Mouse (Mus musculus) heart, embryonic 12.5 days (tissue): Measurements from ENCODE around the gene Cdh5. TPM values are rescaled to one million over a fixed set of nuclear protein-coding genes. Genes with fewer than 3 reads are reported as not detected.

Source experiments
- polyA plus RNA-seq: library from polyadenylated mRNA; unstranded; fragments of >200 nt; fragmentation: Nextera tagmentation; extraction: Ambion mirVana; gene quantifications from 2 replicates; pipeline ENCODE4 v1.2.1, GENCODE M21; 2016

Cdh5 gene
- polyA plus RNA-seq, 1 experiment from 2014 or later, result 47.6 TPM

Other genes starting within 250 kb of the Cdh5 start
- gene Bean1, start 68.8 kb downstream of the Cdh5 start, polyA plus RNA-seq, result 0.27 and 0.28 TPM in 2 replicates
- 13.2 and 13.6 TPM in 2 replicates for gene Tk2, start 146.9 kb downstream of the Cdh5 start, polyA plus RNA-seq
- 30.5 and 34.1 TPM in 2 replicates for gene Cklf, start 149.2 kb downstream of the Cdh5 start, polyA plus RNA-seq
- not detected in 2 replicates for gene Cmtm2a, start 191.6 kb downstream of the Cdh5 start, polyA plus RNA-seq
- gene Gm45711, start 208.5 kb downstream of the Cdh5 start, polyA plus RNA-seq, result not detected in 2 replicates
- not detected in 2 replicates for gene Cmtm1, start 208.5 kb downstream of the Cdh5 start, polyA plus RNA-seq
- not detected in 2 replicates for gene Gm11020, start 219.9 kb downstream of the Cdh5 start, polyA plus RNA-seq
- not detected in 2 replicates for gene Cmtm2b, start 220.6 kb downstream of the Cdh5 start, polyA plus RNA-seq
- 107 and 112 TPM in 2 replicates for gene Cmtm3, start 237.8 kb downstream of the Cdh5 start, polyA plus RNA-seq